Mouse (Mus musculus) testis, adult 2 months (tissue): ENCODE measurements around the gene 1700102P08Rik.

ENCODE experiments used
- CTCF ChIP-seq: fragments of 200-500 bp; IDR thresholded peaks from 2 replicates; pipeline ENCODE4 v1.5.1; 2012; ENCODE audit warnings: low read depth, mild to moderate bottlenecking, inconsistent platforms, low read length, moderate library complexity; ENCODE audit not compliant: control insufficient read depth, insufficient read depth, insufficient replicate concordance
- POLR2A ChIP-seq: fragments of 200-500 bp; IDR thresholded peaks from 2 replicates; pipeline ENCODE4 v1.6.1; 2012; ENCODE audit warnings: low read depth, mild to moderate bottlenecking, inconsistent platforms, low read length, moderate library complexity; ENCODE audit not compliant: control insufficient read depth

DNA sequence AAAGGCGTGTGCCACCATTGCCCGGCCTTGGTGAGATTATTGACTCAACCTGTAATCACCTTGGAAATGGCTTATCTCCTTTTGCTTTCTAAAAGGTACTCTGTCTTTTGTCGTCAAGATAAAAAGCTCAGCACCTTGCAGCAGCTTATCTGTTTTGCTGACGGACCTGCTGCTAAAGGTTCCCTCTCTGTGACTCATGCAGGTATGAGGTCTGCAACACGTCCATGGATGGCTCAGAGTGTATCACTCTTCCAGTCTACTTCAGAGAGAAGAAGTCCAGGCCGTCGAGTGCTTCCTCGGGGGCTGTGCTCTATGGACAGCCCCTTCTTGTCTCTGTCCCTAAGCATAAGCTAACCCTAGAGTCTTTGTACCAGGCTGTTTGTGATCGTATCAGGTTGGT, 14.4 kb upstream of the 1700102P08Rik start:
- TF ChIP-seq CTCF (no peak), POLR2A (no peak)
